Mouse (Mus musculus) olfactory bulb, adult 2 months (tissue): ENCODE results near the gene Idh2.

ENCODE experiments used
- CTCF ChIP-seq: fragments of 200-500 bp; IDR thresholded peaks from 2 replicates; pipeline ENCODE4 v1.5.1; 2012; ENCODE audit warnings: low read depth, mild to moderate bottlenecking, low read length, moderate library complexity; ENCODE audit not compliant: insufficient read depth
- POLR2A ChIP-seq: fragments of 200-500 bp; IDR thresholded peaks from 2 replicates; pipeline ENCODE4 v1.6.1; 2012; ENCODE audit warnings: mild to moderate bottlenecking, low read depth, low read length, moderate library complexity; ENCODE audit not compliant: insufficient read depth

DNA sequence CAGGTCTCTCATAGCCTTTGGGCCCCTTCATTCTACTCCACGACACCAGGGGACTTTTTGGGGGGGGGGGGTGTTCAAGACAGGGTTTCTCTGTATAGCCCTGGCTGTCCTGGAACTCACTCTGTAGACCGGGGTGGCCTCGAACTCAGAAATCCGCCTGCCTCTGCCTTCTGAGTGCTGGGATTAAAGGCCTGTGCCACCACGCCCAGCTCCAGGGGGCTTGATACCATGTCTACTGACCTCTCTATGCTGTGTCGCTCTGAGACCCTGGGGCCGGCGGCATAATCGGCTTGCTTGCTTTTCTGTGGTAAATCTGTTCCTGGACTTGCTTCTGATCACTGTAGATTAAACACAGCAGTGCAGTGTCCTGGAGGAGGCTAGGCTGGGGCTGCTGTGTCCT, 44.0 kb downstream of the Idh2 start:
- no peak for TF ChIP-seq CTCF
- TF ChIP-seq POLR2A = no peak
